In the genomic region with DNA sequence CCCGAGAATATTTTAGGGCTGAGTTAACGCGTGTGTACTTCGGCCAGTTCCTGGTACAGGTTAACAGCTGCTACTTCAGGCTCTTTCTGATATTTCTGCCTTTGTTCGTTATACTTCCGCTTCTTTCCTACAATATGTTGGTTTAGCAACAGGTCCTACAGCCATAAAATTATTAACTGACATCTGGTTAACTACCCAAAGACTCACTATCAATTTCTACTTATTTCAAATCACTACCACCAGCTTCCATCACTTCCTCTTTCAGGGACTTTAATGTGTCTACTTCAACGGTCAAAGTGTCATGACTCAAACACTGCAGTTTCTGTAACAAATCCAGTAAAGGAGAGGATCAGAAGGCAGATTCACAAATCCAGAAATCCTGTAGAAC, we compare ENCODE assay signal across 8 mouse cellular contexts. TPM values are rescaled to one million over a fixed set of nuclear protein-coding genes. Genes with fewer than 3 reads are reported as not detected.
DNase-seq lines count a peak whose midpoint lies in the region; ATAC-seq and TF ChIP-seq lines count a peak whose summit lies in the region.

No protein-coding gene starts in this region.

- peak overlapping the region; percentile 98 for H3K9ac ChIP-seq in heart, embryonic 12.5 days
- H3K9ac ChIP-seq in hindbrain, embryonic 13.5 days: peak overlapping the region; percentile 97
- H3K9ac ChIP-seq in midbrain, embryonic 12.5 days (replicated peaks): peak overlapping the region; percentile 92; the same call in 1 of the 2 replicates

- no peak for TF ChIP-seq CTCF in Patski (IDR thresholded peaks at IDR 0.05)

- in situ Hi-C loops in Patski (cut with MboI; ENCODE audit: low pct_unique_long_range_greater_than_20kb): no loop called here

- H3K27me3 ChIP-seq in heart, embryonic 12.5 days (replicated peaks): no peaks in the 10 kb centered on the region
- H3K27me3 ChIP-seq in Patski: no peaks in the 10 kb centered on the region
- H3K27me3 ChIP-seq in hindbrain, embryonic 13.5 days: no peaks in the 10 kb centered on the region
- no peaks in the 10 kb centered on the region for H3K27me3 ChIP-seq in midbrain, embryonic 12.5 days

- WGBS in heart, embryonic 12.5 days: 44% methylated on average over 7 of the region's 7 CpGs
- 54% methylated on average over 7 of the region's 7 CpGs for WGBS in hindbrain, embryonic 13.5 days
- 52% methylated on average over 7 of the region's 7 CpGs for WGBS in midbrain, embryonic 12.5 days

- H3K4me1 ChIP-seq in heart, embryonic 12.5 days (replicated peaks): peaks cover 14% of the 10 kb centered on the region
- peaks cover 16% of the 10 kb centered on the region for H3K4me1 ChIP-seq in hindbrain, embryonic 13.5 days (replicated peaks)
- peaks cover 16% of the 10 kb centered on the region for H3K4me1 ChIP-seq in midbrain, embryonic 12.5 days

- H3K27ac ChIP-seq in heart, embryonic 12.5 days (ENCODE audit: poor library complexity, severe bottlenecking): peak overlapping the region; percentile 96
- H3K27ac ChIP-seq in hindbrain, embryonic 13.5 days: peak overlapping the region; percentile 97; the same call in 1 of the 2 replicates
- peak overlapping the region; percentile 97 for H3K27ac ChIP-seq in midbrain, embryonic 12.5 days (replicated peaks)

- H3K36me3 ChIP-seq in heart, embryonic 12.5 days: peaks cover 8% of the 10 kb centered on the region
- H3K36me3 ChIP-seq in hindbrain, embryonic 13.5 days: peaks cover 10% of the 10 kb centered on the region
- H3K36me3 ChIP-seq in midbrain, embryonic 12.5 days: peaks cover 6% of the 10 kb centered on the region; the same call in 1 of the 2 replicates

- POLR2A ChIA-PET in Patski (lab: Charles Lee): no interaction called here

- CTCF ChIA-PET in Patski (lab: Charles Lee): interaction anchor here (1.2 kb wide), 1 partner anchor 29 kb away, joined by 3 read pairs; no protein-coding TSS in a partner anchor

- peak overlapping the region; percentile 99 for H3K4me3 ChIP-seq in heart, embryonic 12.5 days
- H3K4me3 ChIP-seq in hindbrain, embryonic 13.5 days: peak overlapping the region; percentile 87
- H3K4me3 ChIP-seq in midbrain, embryonic 12.5 days: peak overlapping the region; percentile 90

- peak overlapping the region; percentile 77 for H3K4me2 ChIP-seq in heart, embryonic 12.5 days
- H3K4me2 ChIP-seq in hindbrain, embryonic 13.5 days: peak overlapping the region; percentile 68
- peak overlapping the region; percentile 67 for H3K4me2 ChIP-seq in midbrain, embryonic 12.5 days (replicated peaks)

- ATAC-seq in heart, embryonic 12.5 days (ENCODE audit: insufficient number of reproducible peaks, low FRiP score): 0 out of 2 replicates have a peak, but pooled peaks have one; percentile 12
- peak; percentile 58 for ATAC-seq in Patski
- ATAC-seq in hindbrain, embryonic 13.5 days (ENCODE audit: low FRiP score): peak; percentile 47
- no peak for ATAC-seq in midbrain, embryonic 12.5 days (ENCODE audit: low FRiP score, low read depth)

- no peaks in the 10 kb centered on the region for H3K9me3 ChIP-seq in heart, embryonic 12.5 days (replicated peaks)
- no peaks in the 10 kb centered on the region for H3K9me3 ChIP-seq in hindbrain, embryonic 13.5 days
- no peaks in the 10 kb centered on the region for H3K9me3 ChIP-seq in midbrain, embryonic 12.5 days

- no peak for DNase-seq in heart, postnatal 4 days
- DNase-seq in Patski (ENCODE audit: low read depth, low spot score): no peak
- no peak for DNase-seq in cerebellum, postnatal 10 days
- DNase-seq in adrenal gland, postnatal 10 days: no peak
- DNase-seq in cerebellum, adult 11 months: no peak

RNA-seq across cellular contexts. Expression of a gene that starts 0.4 kb away (rescaled TPM):
- polyA plus RNA-seq in heart, embryonic 12.5 days (2016; fragmentation: Nextera tagmentation; extraction: Ambion mirVana): 70.5 and 72.9 TPM in 2 replicates
- total RNA-seq in heart, postnatal 4 days (2021): 10 to 100 TPM; 50.7 to 52.0 TPM
- 122 TPM for polyA plus RNA-seq in Patski (2021)
- 66.3 TPM in 2 replicates for polyA plus RNA-seq in hindbrain, embryonic 13.5 days (2015; fragmentation: Nextera tagmentation; extraction: Ambion mirVana)
- 89.7 and 90.8 TPM in 2 replicates for polyA plus RNA-seq in midbrain, embryonic 12.5 days (2016; fragmentation: Nextera tagmentation; extraction: Ambion mirVana)
- total RNA-seq in adrenal gland, postnatal 10 days (2021): 10 to 100 TPM; 46.3 to 51.6 TPM

RNA-seq across cellular contexts. Expression of a gene that starts 22.6 kb away (rescaled TPM):
- not detected in 2 replicates for polyA plus RNA-seq in heart, embryonic 12.5 days (2016; fragmentation: Nextera tagmentation; extraction: Ambion mirVana)
- not detected for total RNA-seq in heart, postnatal 4 days (2021)
- 0.12 TPM for polyA plus RNA-seq in Patski (2021)
- polyA plus RNA-seq in hindbrain, embryonic 13.5 days (2015; fragmentation: Nextera tagmentation; extraction: Ambion mirVana): not detected in 2 replicates
- polyA plus RNA-seq in midbrain, embryonic 12.5 days (2016; fragmentation: Nextera tagmentation; extraction: Ambion mirVana): not detected in 2 replicates
- total RNA-seq in adrenal gland, postnatal 10 days (2021): not detected
